Mouse (Mus musculus): ENCODE measurements around the gene Fmnl3.

GRCm38 (mm10) chr15:99334500-99334899, 35.8 kb downstream of the Fmnl3 start:
- no peak for TF ChIP-seq CTCF (IDR thresholded peaks at IDR 0.05; ENCODE audit: control insufficient read depth, insufficient read depth, insufficient replicate concordance, low read depth, low read length)
- TF ChIP-seq POLR2A (IDR thresholded peaks at IDR 0.05; ENCODE audit: control insufficient read depth, low read depth, low read length) = no peak

Measured in testis, adult 2 months (tissue).